Comparison of ENCODE assay signal across 8 mouse cellular contexts in the genomic region with DNA sequence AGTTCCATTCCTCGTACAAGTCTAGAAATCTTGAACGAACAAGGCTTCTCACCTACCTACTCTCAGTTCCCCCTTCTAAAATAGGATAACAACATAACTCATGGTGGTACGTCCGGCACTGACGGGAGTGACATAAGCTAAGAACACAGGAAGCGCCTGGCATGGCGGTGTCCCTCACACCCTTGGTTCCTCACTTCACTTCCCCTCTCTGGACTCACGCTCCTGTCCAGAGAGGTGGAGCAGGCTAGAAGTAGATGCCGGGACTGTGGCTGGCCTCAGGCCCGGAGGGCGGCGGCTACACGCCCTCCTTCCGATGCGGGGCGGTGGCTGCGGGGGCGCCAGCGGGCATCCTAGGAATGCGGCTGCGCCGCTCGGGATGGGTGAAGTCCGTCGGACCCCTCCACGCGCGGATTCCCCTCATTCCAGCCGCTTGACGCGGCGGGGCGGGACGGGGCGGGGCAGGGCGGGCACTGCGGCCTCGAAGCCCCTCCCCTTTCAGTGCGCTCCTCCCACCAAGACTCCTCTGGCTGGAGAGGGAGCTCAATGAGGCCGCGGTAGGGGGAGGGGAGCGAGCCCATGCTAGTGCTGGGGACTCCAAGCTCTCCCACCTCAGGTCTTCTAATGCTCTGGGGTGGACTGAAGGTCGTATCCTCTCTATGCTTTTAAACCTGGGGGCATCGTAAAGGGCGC. TPM values are rescaled to one million over a fixed set of nuclear protein-coding genes. Genes with fewer than 3 reads are reported as not detected.
A peak's percentile ranks its signal among the peaks of the same experiment; 100 is the strongest.
DNase-seq lines count a peak whose midpoint lies in the region; ATAC-seq lines count a peak whose summit lies in the region.

No protein-coding gene starts in this region.

- peaks cover 9% of the 10 kb centered on the region for H3K36me3 ChIP-seq in limb, embryonic 15.5 days
- no peaks in the 10 kb centered on the region for H3K36me3 ChIP-seq in midbrain, embryonic 16.5 days (ENCODE audit: control insufficient read depth, insufficient read depth, low read length)

- peak overlapping the region; percentile 89 for H3K27ac ChIP-seq in limb, embryonic 15.5 days
- H3K27ac ChIP-seq in midbrain, embryonic 16.5 days (ENCODE audit: low read length): no peak overlapping the region

- peak; percentile 60 to 66 for DNase-seq in frontal cortex, postnatal 10 days (ENCODE audit: low spot score in 2 of 2)
- no peak for DNase-seq in frontal cortex, postnatal 25 days (ENCODE audit: low spot score in 2 of 2)
- DNase-seq in cerebellum, postnatal 14 days: peak; percentile 71 to 75
- DNase-seq in gastrocnemius, postnatal 10 days: peak; percentile 77
- DNase-seq in induced T-regulatory cell, adult 2 months (ENCODE audit: low read depth): peak; percentile 86
- peak; percentile 87 to 89 for DNase-seq in spleen, postnatal 36 days (ENCODE audit: low spot score in 2 of 2)

- peaks cover 12% of the 10 kb centered on the region; the same call in 1 of the 2 replicates for H3K27me3 ChIP-seq in limb, embryonic 15.5 days
- peaks cover 20% of the 10 kb centered on the region for H3K27me3 ChIP-seq in midbrain, embryonic 16.5 days (ENCODE audit: control insufficient read depth, insufficient read depth, low read depth, low read length)

- peak overlapping the region; percentile 49 for H3K9ac ChIP-seq in limb, embryonic 15.5 days
- H3K9ac ChIP-seq in midbrain, embryonic 16.5 days (ENCODE audit: low read depth, low read length): peak overlapping the region; percentile 55

- H3K4me1 ChIP-seq in limb, embryonic 15.5 days: peaks cover 61% of the 10 kb centered on the region
- peaks cover 24% of the 10 kb centered on the region for H3K4me1 ChIP-seq in midbrain, embryonic 16.5 days (ENCODE audit: control insufficient read depth, insufficient read depth, low read length)

- peak overlapping the region; percentile 66 for H3K4me3 ChIP-seq in limb, embryonic 15.5 days
- H3K4me3 ChIP-seq in midbrain, embryonic 16.5 days (ENCODE audit: low read depth, low read length): peak overlapping the region; percentile 48

- ATAC-seq in limb, embryonic 15.5 days (ENCODE audit: insufficient number of reproducible peaks, low FRiP score, low TSS enrichment, low read depth): peak; percentile 63
- peak; percentile 27 for ATAC-seq in midbrain, embryonic 16.5 days

- WGBS in limb, embryonic 15.5 days: under 1% methylated on average over 42 of the region's 45 CpGs
- 1% methylated on average over 43 of the region's 45 CpGs for WGBS in midbrain, embryonic 16.5 days

- H3K4me2 ChIP-seq in limb, embryonic 15.5 days: peak overlapping the region; percentile 89
- H3K4me2 ChIP-seq in midbrain, embryonic 16.5 days (ENCODE audit: low read length): peak overlapping the region; percentile 86

- H3K9me3 ChIP-seq in limb, embryonic 15.5 days: no peaks in the 10 kb centered on the region
- no peaks in the 10 kb centered on the region for H3K9me3 ChIP-seq in midbrain, embryonic 16.5 days (replicated peaks; ENCODE audit: control insufficient read depth, low read length, poor library complexity, severe bottlenecking)

RNA-seq across cellular contexts. Expression of gene Myo1c, which starts 3.6 kb away (rescaled TPM):
- 10 to 100 TPM; 56.3 to 65.1 TPM for total RNA-seq in gastrocnemius, postnatal 10 days (2021)
- 63.8 and 66.7 TPM in 2 replicates for polyA plus RNA-seq in limb, embryonic 15.5 days (2015; fragmentation: Nextera tagmentation; extraction: Ambion mirVana)
- polyA plus RNA-seq in midbrain, embryonic 16.5 days (2015; fragmentation: Nextera tagmentation; extraction: Ambion mirVana): 10.3 and 10.8 TPM in 2 replicates

RNA-seq across cellular contexts. Expression of gene Inpp5k, which starts 23.1 kb away (rescaled TPM):
- total RNA-seq in gastrocnemius, postnatal 10 days (2021): 10 to 100 TPM; 22.5 to 23.3 TPM
- polyA plus RNA-seq in limb, embryonic 15.5 days (2015; fragmentation: Nextera tagmentation; extraction: Ambion mirVana): 22.3 and 28.3 TPM in 2 replicates
- 40.0 and 40.2 TPM in 2 replicates for polyA plus RNA-seq in midbrain, embryonic 16.5 days (2015; fragmentation: Nextera tagmentation; extraction: Ambion mirVana)

RNA-seq across cellular contexts. Expression of gene Crk, which starts 25.1 kb away (rescaled TPM):
- 10 to 100 TPM; 53.0 to 59.8 TPM for total RNA-seq in gastrocnemius, postnatal 10 days (2021)
- polyA plus RNA-seq in limb, embryonic 15.5 days (2015; fragmentation: Nextera tagmentation; extraction: Ambion mirVana): 109 and 117 TPM in 2 replicates
- polyA plus RNA-seq in midbrain, embryonic 16.5 days (2015; fragmentation: Nextera tagmentation; extraction: Ambion mirVana): 105 and 118 TPM in 2 replicates

Comparison
In these comparisons a context has a peak if more than half of its experiments do, and no peak if none do; other contexts are left out.
1. DNase-seq: peak in frontal cortex, postnatal 10 days (2 of 2), cerebellum, postnatal 14 days (2 of 2), gastrocnemius, postnatal 10 days (single experiment), induced T-regulatory cell, adult 2 months (single experiment) and spleen, postnatal 36 days (2 of 2); none in frontal cortex, postnatal 25 days (0 of 2).